Mouse (Mus musculus): ENCODE measurements around the gene Pcx. TPM values are rescaled to one million over a fixed set of nuclear protein-coding genes. Genes with fewer than 3 reads are reported as not detected.

Gene Pcx
- polyA plus RNA-seq, 1 experiment from 2014 or later, result 21.3 TPM

- H3K27ac ChIP-seq (ENCODE audit: low read length), result no peak overlapping the region
- H3K9ac ChIP-seq (ENCODE audit: low read length), result no peak overlapping the region; the same call in 1 of the 2 replicates
- H3K36me3 ChIP-seq (ENCODE audit: control insufficient read depth, insufficient read depth, low read length), result peaks cover 6% of the 10 kb centered on the region; the same call in 1 of the 2 replicates
- H3K9me3 ChIP-seq (ENCODE audit: control insufficient read depth, low read length), result no peaks in the 10 kb centered on the region
- no peak for ATAC-seq (ENCODE audit: low read depth)
- no peaks in the 10 kb centered on the region for H3K27me3 ChIP-seq (ENCODE audit: control insufficient read depth, insufficient read depth, low read depth, low read length)
- H3K4me1 ChIP-seq (replicated peaks; ENCODE audit: control insufficient read depth, insufficient read depth, low read length), result peaks cover 18% of the 10 kb centered on the region
- no peak overlapping the region for H3K4me2 ChIP-seq (ENCODE audit: low read depth, low read length)
- WGBS, result 91% methylated on average over 12 of the region's 12 CpGs
- no peak overlapping the region for H3K4me3 ChIP-seq (ENCODE audit: low read length)
Observed at GRCm38 (mm10) chr19:4624006-4624405, 113.7 kb downstream of the Pcx start.

GRCm38 (mm10) chr19:4624406-4625178 is 114.3 kb downstream of the Pcx start:
- ATAC-seq (ENCODE audit: low read depth), result no peak
- WGBS, result 14% methylated on average over 4 of the region's 4 CpGs
- peak overlapping the region; percentile 85 for H3K27ac ChIP-seq (ENCODE audit: low read length)

GRCm38 (mm10) chr19:4625179-4625828 is 115.0 kb downstream of the Pcx start, which contains the start of gene Rce1:
TSS of gene Rce1 (minus strand) at chr19:4625641.
- Histone ChIP-seq H3K27ac (ENCODE audit: low read length) (peak within 1 kb of the TSS; percentile 85), H3K4me2 (ENCODE audit: low read depth, low read length) (peak within 1 kb of the TSS; percentile 88), H3K9ac (ENCODE audit: low read length) (peak within 1 kb of the TSS; percentile 98), H3K9me3 (ENCODE audit: control insufficient read depth, low read length) (no peaks in the 10 kb centered on the region), H3K36me3 (ENCODE audit: control insufficient read depth, insufficient read depth, low read length) (peaks cover 6% of the 10 kb centered on the region; the same call in 1 of the 2 replicates), H3K4me3 (ENCODE audit: low read length) (peak within 1 kb of the TSS; percentile 95), H3K4me1 (replicated peaks; ENCODE audit: control insufficient read depth, insufficient read depth, low read length) (peaks cover 18% of the 10 kb centered on the region), H3K27me3 (ENCODE audit: control insufficient read depth, insufficient read depth, low read depth, low read length) (no peaks in the 10 kb centered on the region)
- peak; percentile 94 for ATAC-seq (ENCODE audit: low read depth)
- WGBS, result under 1% methylated on average over 64 of the region's 64 CpGs

More at GRCm38 (mm10) chr19:4624406-4625178, 114.3 kb downstream of the Pcx start:
- H3K27me3 ChIP-seq (ENCODE audit: control insufficient read depth, insufficient read depth, low read depth, low read length), result no peaks in the 10 kb centered on the region
- H3K4me2 ChIP-seq (ENCODE audit: low read depth, low read length), result peak overlapping the region; percentile 87
- no peaks in the 10 kb centered on the region for H3K9me3 ChIP-seq (ENCODE audit: control insufficient read depth, low read length)
- H3K9ac ChIP-seq (ENCODE audit: low read length), result peak overlapping the region; percentile 98
- peak overlapping the region; percentile 95 for H3K4me3 ChIP-seq (ENCODE audit: low read length)
- H3K4me1 ChIP-seq (replicated peaks; ENCODE audit: control insufficient read depth, insufficient read depth, low read length), result peaks cover 18% of the 10 kb centered on the region
- H3K36me3 ChIP-seq (ENCODE audit: control insufficient read depth, insufficient read depth, low read length), result peaks cover 6% of the 10 kb centered on the region; the same call in 1 of the 2 replicates

- Histone ChIP-seq H3K27me3 (ENCODE audit: control insufficient read depth, insufficient read depth, low read depth, low read length) (no peaks in the 10 kb centered on the region), H3K4me2 (ENCODE audit: low read depth, low read length) (peak overlapping the region; percentile 88), H3K4me1 (replicated peaks; ENCODE audit: control insufficient read depth, insufficient read depth, low read length) (peaks cover 18% of the 10 kb centered on the region), H3K27ac (ENCODE audit: low read length) (peak overlapping the region; percentile 85), H3K4me3 (ENCODE audit: low read length) (peak overlapping the region; percentile 95), H3K9ac (ENCODE audit: low read length) (peak overlapping the region; percentile 98), H3K36me3 (ENCODE audit: control insufficient read depth, insufficient read depth, low read length) (peaks cover 6% of the 10 kb centered on the region; the same call in 1 of the 2 replicates), H3K9me3 (ENCODE audit: control insufficient read depth, low read length) (no peaks in the 10 kb centered on the region)
- peak; percentile 64 for ATAC-seq (ENCODE audit: low read depth)
- WGBS, result under 1% methylated on average over 35 of the region's 35 CpGs
Observed at GRCm38 (mm10) chr19:4625829-4626535, 115.7 kb downstream of the Pcx start.

- Histone ChIP-seq H3K27me3 (ENCODE audit: control insufficient read depth, insufficient read depth, low read depth, low read length) (no peaks in the 10 kb centered on the region; the same call in 1 of the 2 replicates), H3K27ac (ENCODE audit: low read length) (no peak overlapping the region), H3K9me3 (ENCODE audit: control insufficient read depth, low read length) (no peaks in the 10 kb centered on the region), H3K36me3 (ENCODE audit: control insufficient read depth, insufficient read depth, low read length) (no peaks in the 10 kb centered on the region), H3K4me3 (ENCODE audit: low read length) (no peak overlapping the region), H3K4me2 (ENCODE audit: low read depth, low read length) (no peak overlapping the region), H3K4me1 (replicated peaks; ENCODE audit: control insufficient read depth, insufficient read depth, low read length) (peaks cover 18% of the 10 kb centered on the region), H3K9ac (ENCODE audit: low read length) (no peak overlapping the region)
- no peak for ATAC-seq (ENCODE audit: low read depth)
- WGBS, result 3% methylated on average over 1 of the region's 1 CpGs
Observed at GRCm38 (mm10) chr19:4628819-4629218, 118.5 kb downstream of the Pcx start.

GRCm38 (mm10) chr19:4635986-4636385 is 125.7 kb downstream of the Pcx start:
- Histone ChIP-seq H3K36me3 (ENCODE audit: control insufficient read depth, insufficient read depth, low read length) (no peaks in the 10 kb centered on the region), H3K4me1 (replicated peaks; ENCODE audit: control insufficient read depth, insufficient read depth, low read length) (no peaks in the 10 kb centered on the region), H3K9ac (ENCODE audit: low read length) (no peak overlapping the region), H3K4me2 (ENCODE audit: low read depth, low read length) (no peak overlapping the region), H3K27me3 (ENCODE audit: control insufficient read depth, insufficient read depth, low read depth, low read length) (no peaks in the 10 kb centered on the region; the same call in 1 of the 2 replicates), H3K9me3 (ENCODE audit: control insufficient read depth, low read length) (no peaks in the 10 kb centered on the region), H3K4me3 (ENCODE audit: low read length) (no peak overlapping the region), H3K27ac (ENCODE audit: low read length) (no peak overlapping the region)
- ATAC-seq (ENCODE audit: low read depth), result no peak
- WGBS, result 69% methylated on average over 4 of the region's 4 CpGs

GRCm38 (mm10) chr19:4644271-4644670 is 134.0 kb downstream of the Pcx start:
- no peak overlapping the region for H3K9ac ChIP-seq (ENCODE audit: low read length)
- 44% methylated on average over 10 of the region's 10 CpGs for WGBS
- no peak overlapping the region for H3K4me3 ChIP-seq (ENCODE audit: low read length)
- no peak overlapping the region for H3K4me2 ChIP-seq (ENCODE audit: low read depth, low read length)
- H3K27ac ChIP-seq (ENCODE audit: low read length), result no peak overlapping the region
- H3K9me3 ChIP-seq (ENCODE audit: control insufficient read depth, low read length), result no peaks in the 10 kb centered on the region
- no peaks in the 10 kb centered on the region for H3K36me3 ChIP-seq (ENCODE audit: control insufficient read depth, insufficient read depth, low read length)
- ATAC-seq (ENCODE audit: low read depth), result no peak
- H3K27me3 ChIP-seq (ENCODE audit: control insufficient read depth, insufficient read depth, low read depth, low read length), result no peaks in the 10 kb centered on the region
- H3K4me1 ChIP-seq (replicated peaks; ENCODE audit: control insufficient read depth, insufficient read depth, low read length), result no peaks in the 10 kb centered on the region

- H3K36me3 ChIP-seq (ENCODE audit: control insufficient read depth, insufficient read depth, low read length), result no peaks in the 10 kb centered on the region
- H3K9ac ChIP-seq (ENCODE audit: low read length), result no peak overlapping the region
- H3K4me1 ChIP-seq (replicated peaks; ENCODE audit: control insufficient read depth, insufficient read depth, low read length), result no peaks in the 10 kb centered on the region
- H3K27ac ChIP-seq (ENCODE audit: low read length), result no peak overlapping the region
- H3K9me3 ChIP-seq (ENCODE audit: control insufficient read depth, low read length), result no peaks in the 10 kb centered on the region
- H3K4me2 ChIP-seq (ENCODE audit: low read depth, low read length), result no peak overlapping the region
- no peak overlapping the region for H3K4me3 ChIP-seq (ENCODE audit: low read length)
- 60% methylated on average over 11 of the region's 11 CpGs for WGBS
- H3K27me3 ChIP-seq (ENCODE audit: control insufficient read depth, insufficient read depth, low read depth, low read length), result no peaks in the 10 kb centered on the region
- ATAC-seq (ENCODE audit: low read depth), result no peak
Observed at GRCm38 (mm10) chr19:4646917-4647492, 136.7 kb downstream of the Pcx start.

Measured in lung, embryonic 16.5 days (tissue).